Mouse (Mus musculus) bone marrow, adult 2 months (tissue): Measurements from ENCODE around the gene Acvrl1. TPM values are rescaled to one million over a fixed set of nuclear protein-coding genes. Genes with fewer than 3 reads are reported as not detected.
A peak's percentile ranks its signal among the peaks of the same experiment; 100 is the strongest.

Experiments
- H3K27ac ChIP-seq: fragments of 200-500 bp; 2 replicates; pipeline ENCODE4 v1.5.1; 2012; ENCODE audit warnings: low read depth, mild to moderate bottlenecking, control low read depth, inconsistent platforms, low read length; ENCODE audit not compliant: control insufficient read depth, poor library complexity, insufficient read depth
- H3K4me1 ChIP-seq: fragments of 200-500 bp; 2 replicates; pipeline ENCODE4 v1.6.1; 2011; ENCODE audit warnings: low read length; ENCODE audit not compliant: control insufficient read depth, insufficient read depth
- H3K4me3 ChIP-seq: fragments of 200-500 bp; replicated peaks from 2 replicates; pipeline ENCODE3; 2011; ENCODE audit warnings: mild to moderate bottlenecking, low read depth, low read length, control low read depth; ENCODE audit not compliant: control insufficient read depth
- CTCF ChIP-seq: fragments of 200-500 bp; IDR thresholded peaks from 2 replicates; pipeline ENCODE4 v1.5.1; 2011; ENCODE audit warnings: low read length, control low read depth; ENCODE audit not compliant: control insufficient read depth, insufficient read depth
- POLR2A ChIP-seq: fragments of 200-500 bp; IDR thresholded peaks from 2 replicates; pipeline ENCODE4 v1.6.1; 2011; ENCODE audit warnings: low read depth, mild to moderate bottlenecking, control low read depth, low read length, borderline replicate concordance; ENCODE audit not compliant: control insufficient read depth
- WGBS: fragments of 180-500 bp; shearing (Covaris S2); methylation state at CpG from one replicate; pipeline ENCODE4 v1.1.7; 2018; 5-methylcytosine and 5-hydroxymethylcytosine counted together
- polyA plus RNA-seq: library from polyadenylated mRNA; stranded (reverse); fragments of >200 nt; gene quantifications from 2 replicates; pipeline ENCODE4 v1.2.4, GENCODE M21; 2011; ENCODE audit warnings: low replicate concordance; ENCODE audit not compliant: missing spikeins, insufficient read depth, insufficient read length

The Acvrl1 gene
- polyA plus RNA-seq, 1 experiment: 21.9 TPM

GRCm38 (mm10) chr15:101146100-101146965, 18.0 kb downstream of the Acvrl1 start:
- 9% methylated on average over 15 of the region's 15 CpGs for WGBS
- Histone ChIP-seq H3K4me3 (no peak overlapping the region), H3K4me1 (peaks cover 9% of the 10 kb centered on the region), H3K27ac (peak overlapping the region; percentile 39)
- no peak for TF ChIP-seq CTCF
- 0 out of 2 replicates have a peak, but pooled peaks have one; percentile 15 for TF ChIP-seq POLR2A

GRCm38 (mm10) chr15:101147115-101147909, 19.0 kb downstream of the Acvrl1 start:
- TF ChIP-seq CTCF: no peak
- TF ChIP-seq POLR2A: no peak
- Histone ChIP-seq H3K4me3 (no peak overlapping the region), H3K27ac (peak overlapping the region; percentile 25; the same call in 1 of the 2 replicates), H3K4me1 (peaks cover 9% of the 10 kb centered on the region)
- WGBS: 4% methylated on average over 16 of the region's 16 CpGs

GRCm38 (mm10) chr15:101147910-101148273, 19.6 kb downstream of the Acvrl1 start:
- TF ChIP-seq POLR2A (no peak), CTCF (no peak)
- H3K4me1 ChIP-seq: peaks cover 9% of the 10 kb centered on the region
- WGBS: 7% methylated on average over 6 of the region's 6 CpGs
- no peak overlapping the region for H3K4me3 ChIP-seq
- 0 out of 2 replicates have a peak overlapping the region, but pooled peaks have one; percentile 25 for H3K27ac ChIP-seq

- Histone ChIP-seq H3K4me1 (peaks cover 9% of the 10 kb centered on the region), H3K27ac (no peak overlapping the region), H3K4me3 (no peak overlapping the region)
- no peak for TF ChIP-seq POLR2A
- TF ChIP-seq CTCF: no peak
- 38% methylated on average over 6 of the region's 6 CpGs for WGBS
Observed at GRCm38 (mm10) chr15:101148604-101149003, 20.3 kb downstream of the Acvrl1 start.

GRCm38 (mm10) chr15:101151409-101152261, 23.3 kb downstream of the Acvrl1 start:
- TF ChIP-seq CTCF (no peak), POLR2A (no peak)
- Histone ChIP-seq H3K4me3 (no peak overlapping the region), H3K4me1 (peaks cover 3% of the 10 kb centered on the region), H3K27ac (no peak overlapping the region)
- WGBS: 75% methylated on average over 9 of the region's 9 CpGs

- Histone ChIP-seq H3K4me1 (peaks cover 3% of the 10 kb centered on the region), H3K27ac (peak overlapping the region; percentile 10; the same call in 1 of the 2 replicates), H3K4me3 (no peak overlapping the region)
- TF ChIP-seq POLR2A (no peak), CTCF (no peak)
- WGBS: 8% methylated on average over 7 of the region's 7 CpGs
Observed at GRCm38 (mm10) chr15:101154700-101155616, 26.6 kb downstream of the Acvrl1 start.

- Histone ChIP-seq H3K27ac (peak overlapping the region; percentile 16; the same call in 1 of the 2 replicates), H3K4me3 (no peak overlapping the region), H3K4me1 (peaks cover 4% of the 10 kb centered on the region)
- WGBS: 16% methylated on average over 1 of the region's 1 CpGs
- TF ChIP-seq CTCF: no peak
- no peak for TF ChIP-seq POLR2A
Observed at GRCm38 (mm10) chr15:101160128-101160527, 31.8 kb downstream of the Acvrl1 start.
